Mouse (Mus musculus): Measurements from ENCODE around the gene Olfr1279. TPM values are rescaled to one million over a fixed set of nuclear protein-coding genes. Genes with fewer than 3 reads are reported as not detected.

The Olfr1279 gene
- polyA plus RNA-seq (2021; fragmentation: Nextera tagmentation), result not detected in 2 replicates
- long read RNA-seq, experiment 1, result 0 reads
- long read RNA-seq, experiment 2, result 0 reads

DNA sequence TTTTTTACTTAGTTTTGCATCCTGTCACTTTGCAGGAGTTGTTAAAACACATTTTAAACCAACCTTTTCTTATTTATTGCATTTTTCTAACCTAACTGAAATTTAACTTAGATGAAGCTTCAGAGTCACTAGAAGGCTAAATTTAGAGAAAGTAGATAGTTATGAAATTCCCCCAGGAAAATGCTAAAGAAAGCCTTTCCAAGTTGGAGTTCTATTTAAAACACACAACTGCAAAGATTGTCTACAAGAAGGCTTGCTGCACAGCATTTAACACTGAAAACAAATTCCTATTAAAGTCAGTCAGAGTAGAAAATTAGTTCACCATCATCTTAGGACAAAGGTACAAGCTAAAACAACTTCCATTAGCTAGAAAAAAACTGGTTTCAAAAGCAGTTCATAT, at the start of gene Olfr1279:
Gene Olfr1279 (plus strand): TSS at position 262 of the 400 bp plus-strand sequence.

DNA sequence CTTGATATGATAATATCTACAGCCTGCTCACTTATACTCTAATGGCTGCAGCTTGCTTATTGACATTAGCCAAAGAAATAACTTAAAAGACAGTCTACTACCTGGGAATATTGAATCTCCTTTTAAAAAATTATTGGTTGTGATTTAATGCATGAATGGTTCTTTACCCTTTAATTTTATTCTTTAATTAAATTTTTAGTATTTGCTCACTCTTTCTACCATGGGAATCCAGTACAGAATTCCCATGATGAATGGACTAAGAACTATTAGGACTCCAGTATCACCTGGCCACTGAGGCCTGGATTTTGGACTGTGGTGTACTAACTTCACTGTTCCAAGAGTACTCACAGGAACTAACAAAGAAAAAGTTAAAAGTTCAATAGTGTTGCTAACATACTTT, 46.2 kb upstream of the Olfr1279 start, which contains the start of gene Olfr1276:
Gene Olfr1276 (plus strand): TSS at position 301 of the 400 bp plus-strand sequence.

DNA sequence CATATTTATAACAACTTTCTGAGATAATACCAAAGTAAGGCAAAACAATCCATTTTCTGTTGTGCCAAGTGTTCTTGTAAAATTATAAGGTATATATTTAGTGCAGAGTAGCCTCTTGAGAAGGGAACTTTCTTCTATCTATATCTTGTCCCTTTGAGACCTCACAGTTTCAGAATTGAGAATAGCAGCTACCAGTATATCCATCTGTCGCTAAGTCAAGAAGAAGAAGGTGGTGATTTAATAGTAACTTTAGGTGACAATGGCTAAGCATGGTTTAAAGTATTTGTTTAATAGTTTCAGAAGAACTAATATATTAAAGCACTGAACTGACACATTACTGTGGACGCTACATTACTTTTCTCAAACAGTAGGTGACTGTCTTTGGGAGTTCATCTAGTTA, 26.4 kb upstream of the Olfr1279 start, which contains the start of gene Olfr1277:
Gene Olfr1277 (minus strand): TSS at position 101 of the 400 bp plus-strand sequence.

GRCm38 (mm10) chr2:111289836-111290235, 10.6 kb upstream of the Olfr1279 start, which contains the start of gene Olfr1278:
Gene Olfr1278, plus strand, starts transcription at chr2:111290136.

GRCm38 (mm10) chr2:111313717-111314116, 13.3 kb downstream of the Olfr1279 start, which contains the start of gene Olfr1280:
Gene Olfr1280, plus strand, starts transcription at chr2:111314017.

DNA sequence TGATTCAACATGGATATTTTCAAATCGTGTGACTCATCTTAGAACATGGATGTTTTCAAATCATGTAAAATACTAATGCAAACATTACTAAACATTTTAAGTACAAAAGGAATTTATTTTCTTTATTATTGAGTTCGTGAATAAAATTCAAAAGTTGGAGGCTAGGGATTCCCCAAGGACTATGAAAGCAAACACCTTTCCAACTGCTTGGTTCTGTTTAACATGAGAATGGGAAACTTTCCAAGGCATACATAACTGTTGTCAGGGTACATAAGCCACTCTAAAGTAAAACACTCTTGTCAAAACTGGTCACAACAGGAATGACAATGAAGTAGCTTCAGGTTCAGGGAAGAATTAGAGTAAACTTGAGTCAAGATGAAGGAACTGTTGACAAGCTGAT, 25.8 kb downstream of the Olfr1279 start, which contains the start of gene Olfr1281:
Gene Olfr1281 (plus strand): TSS at position 301 of the 400 bp plus-strand sequence.

DNA sequence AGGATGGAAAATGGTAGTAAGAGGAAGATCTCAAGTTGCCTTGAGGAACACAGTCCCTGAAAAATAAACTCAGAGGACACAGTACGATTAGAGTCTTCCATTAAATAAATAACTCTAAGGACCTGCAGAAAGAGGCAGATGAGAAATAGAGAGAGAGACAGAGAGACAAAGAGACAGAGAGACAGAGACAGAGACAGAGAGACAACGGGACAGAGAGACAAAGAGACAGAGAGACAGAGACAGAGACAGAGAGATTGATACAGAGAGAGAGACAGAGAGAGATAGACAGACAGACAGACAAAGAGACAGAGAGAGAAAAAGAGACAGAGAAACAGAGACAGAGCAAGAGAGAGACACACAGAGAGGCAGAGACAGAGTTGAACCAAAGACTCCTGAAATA, 35.5 kb downstream of the Olfr1279 start, which contains the start of gene Olfr1282:
Gene Olfr1282 (minus strand): TSS at position 101 of the 400 bp plus-strand sequence.

Other genes starting within 250 kb of the Olfr1279 start
- not detected in 2 replicates for gene Gm13941, start 194.7 kb upstream of the Olfr1279 start, polyA plus RNA-seq (2021; fragmentation: Nextera tagmentation)
- not detected in 2 replicates for gene Gm15130, start 147.7 kb upstream of the Olfr1279 start, polyA plus RNA-seq (2021; fragmentation: Nextera tagmentation)
- not detected in 2 replicates for gene 4930430A15Rik, start 71.0 kb upstream of the Olfr1279 start, polyA plus RNA-seq (2021; fragmentation: Nextera tagmentation)
- gene Olfr1275, start 65.3 kb upstream of the Olfr1279 start, polyA plus RNA-seq (2021; fragmentation: Nextera tagmentation), result not detected in 2 replicates
- not detected in 2 replicates for gene Olfr1276, start 46.1 kb upstream of the Olfr1279 start, polyA plus RNA-seq (2021; fragmentation: Nextera tagmentation)
- gene Olfr1277, start 26.5 kb upstream of the Olfr1279 start, polyA plus RNA-seq (2021; fragmentation: Nextera tagmentation), result not detected in 2 replicates
- gene Olfr1278, start 10.5 kb upstream of the Olfr1279 start, polyA plus RNA-seq (2021; fragmentation: Nextera tagmentation), result not detected in 2 replicates
- not detected in 2 replicates for gene Olfr1280, start 13.4 kb downstream of the Olfr1279 start, polyA plus RNA-seq (2021; fragmentation: Nextera tagmentation)
- gene Olfr1281, start 25.9 kb downstream of the Olfr1279 start, polyA plus RNA-seq (2021; fragmentation: Nextera tagmentation), result not detected in 2 replicates
- not detected in 2 replicates for gene Olfr1282, start 35.4 kb downstream of the Olfr1279 start, polyA plus RNA-seq (2021; fragmentation: Nextera tagmentation)
- not detected in 2 replicates for gene Olfr1283, start 66.2 kb downstream of the Olfr1279 start, polyA plus RNA-seq (2021; fragmentation: Nextera tagmentation)
- gene Olfr1284, start 74.9 kb downstream of the Olfr1279 start, polyA plus RNA-seq (2021; fragmentation: Nextera tagmentation), result not detected in 2 replicates
- not detected in 2 replicates for gene Olfr1286, start 122.5 kb downstream of the Olfr1279 start, polyA plus RNA-seq (2021; fragmentation: Nextera tagmentation)
- not detected in 2 replicates for gene Olfr1287, start 148.5 kb downstream of the Olfr1279 start, polyA plus RNA-seq (2021; fragmentation: Nextera tagmentation)
- gene Olfr1288, start 173.5 kb downstream of the Olfr1279 start, polyA plus RNA-seq (2021; fragmentation: Nextera tagmentation), result not detected in 2 replicates
- gene Olfr1289, start 180.2 kb downstream of the Olfr1279 start, polyA plus RNA-seq (2021; fragmentation: Nextera tagmentation), result not detected in 2 replicates
- not detected in 2 replicates for gene Olfr1290, start 193.2 kb downstream of the Olfr1279 start, polyA plus RNA-seq (2021; fragmentation: Nextera tagmentation)
- not detected in 2 replicates for gene Olfr1291-ps1, start 196.5 kb downstream of the Olfr1279 start, polyA plus RNA-seq (2021; fragmentation: Nextera tagmentation)
- gene Olfr1293-ps, start 224.6 kb downstream of the Olfr1279 start, polyA plus RNA-seq (2021; fragmentation: Nextera tagmentation), result not detected in 2 replicates
- gene Olfr1294, start 239.7 kb downstream of the Olfr1279 start, polyA plus RNA-seq (2021; fragmentation: Nextera tagmentation), result not detected in 2 replicates

Measured in layer of hippocampus, adult 6 months (tissue).